Mouse (Mus musculus): ENCODE measurements around the gene Tti1.
A peak's percentile ranks its signal among the peaks of the same experiment; 100 is the strongest.
"Not testable (repeated sequence)": the region's sequence is repeated elsewhere in the genome, so short reads cannot be mapped to it uniquely, and the experiment has no call there.

Gene Tti1

DNA sequence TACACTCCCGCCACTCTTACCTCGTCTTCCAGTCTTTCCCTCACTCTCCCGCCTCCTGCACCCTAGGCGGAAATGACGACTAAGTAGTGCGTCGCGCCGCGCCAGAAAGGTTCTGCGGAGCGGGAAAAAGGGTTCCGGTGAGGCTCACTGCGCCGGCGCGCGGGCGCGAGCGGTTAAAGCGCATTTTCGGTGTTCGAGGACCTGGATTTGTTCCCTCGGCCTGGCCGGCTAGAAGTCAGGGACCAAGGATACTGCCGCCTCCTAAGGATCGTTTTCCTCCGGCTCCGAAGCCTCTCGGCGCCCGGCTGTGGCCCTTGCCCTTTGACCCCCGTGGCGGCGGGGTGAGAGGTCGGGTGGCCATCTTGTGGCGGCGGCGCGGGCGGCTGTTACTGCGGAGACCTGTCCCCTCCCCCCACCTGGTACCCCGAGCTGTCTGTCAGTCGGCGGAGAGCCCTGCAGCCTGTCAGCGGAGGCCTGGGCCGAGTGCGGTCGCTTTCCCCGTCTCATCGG is at the start of gene Tti1, which contains the start of gene Rprd1b:
Gene Tti1, minus strand, starts transcription at position 80 of the 510 bp plus-strand sequence.
Gene Rprd1b, plus strand, starts transcription at position 144 of the 510 bp plus-strand sequence.
- DNase-seq (ENCODE audit: low spot score in 2 of 2), result peak; percentile 83 to 93

DNA sequence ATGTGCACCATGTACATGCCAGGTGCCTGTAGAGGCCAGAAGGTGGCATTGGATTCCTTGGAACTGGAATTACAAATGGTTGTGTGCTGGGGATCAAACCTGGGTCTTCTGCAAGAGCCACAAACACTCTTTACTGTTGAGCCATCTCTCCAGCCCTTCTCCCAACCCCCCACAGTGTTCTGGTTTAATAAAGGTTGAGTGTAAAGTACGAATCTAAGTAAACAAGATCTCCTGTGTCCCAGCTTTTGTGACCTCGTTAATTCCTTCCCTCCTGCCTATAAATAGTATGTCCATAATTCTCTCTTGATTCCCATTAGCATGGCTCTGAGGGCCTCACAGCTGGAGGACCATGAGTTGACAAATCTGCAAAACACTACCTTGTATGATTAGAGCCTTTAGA is 49.7 kb upstream of the Tti1 start:
- no peak for DNase-seq (ENCODE audit: low spot score in 2 of 2)

GRCm38 (mm10) chr2:158076690-158077089 is 48.5 kb upstream of the Tti1 start:
- DNase-seq (ENCODE audit: low spot score in 2 of 2), result no peak

- no peak for DNase-seq (ENCODE audit: low spot score in 2 of 2)
These were observed 46.6 kb upstream of the Tti1 start for GRCm38 (mm10) chr2:158074835-158075234.

GRCm38 (mm10) chr2:158071633-158071995 is 43.4 kb upstream of the Tti1 start:
- DNase-seq (ENCODE audit: low spot score in 2 of 2), result no peak

DNA sequence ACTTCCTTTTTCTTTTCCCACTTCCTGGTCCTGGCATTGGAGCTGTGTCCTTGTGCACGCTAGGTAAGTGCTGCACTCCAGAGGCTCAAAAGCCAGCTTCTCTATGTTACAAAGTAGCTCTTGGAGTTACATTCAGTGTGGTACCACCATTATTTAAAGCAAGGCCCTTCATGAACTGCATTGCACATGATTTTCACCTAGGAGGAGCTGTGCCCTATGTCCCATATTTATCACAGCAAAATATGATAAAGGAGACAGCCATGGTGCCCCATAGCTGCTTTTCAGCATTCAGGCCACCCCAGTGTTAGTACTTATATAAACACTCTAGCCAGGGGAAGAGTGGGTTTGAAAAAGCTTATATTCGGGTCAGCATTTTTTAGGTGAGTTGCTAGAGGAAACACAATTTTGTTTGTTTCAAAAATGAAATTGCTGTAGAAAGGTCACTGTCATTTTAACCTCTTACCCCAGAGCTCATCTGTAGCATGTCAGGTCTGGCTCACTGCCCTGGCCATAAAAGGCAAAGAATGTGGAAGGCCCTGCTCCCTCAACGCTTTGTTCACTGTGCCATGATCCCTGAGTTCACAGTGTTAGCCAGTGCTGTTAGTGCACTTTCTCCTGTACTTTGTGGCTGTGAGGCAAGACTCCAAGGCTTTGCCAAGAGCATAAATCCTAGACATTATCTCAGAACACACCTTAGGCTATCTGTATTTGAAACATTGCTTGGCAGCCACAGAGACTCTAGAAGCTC is 42.8 kb upstream of the Tti1 start:
- DNase-seq (ENCODE audit: low spot score in 2 of 2), result no peak

DNA sequence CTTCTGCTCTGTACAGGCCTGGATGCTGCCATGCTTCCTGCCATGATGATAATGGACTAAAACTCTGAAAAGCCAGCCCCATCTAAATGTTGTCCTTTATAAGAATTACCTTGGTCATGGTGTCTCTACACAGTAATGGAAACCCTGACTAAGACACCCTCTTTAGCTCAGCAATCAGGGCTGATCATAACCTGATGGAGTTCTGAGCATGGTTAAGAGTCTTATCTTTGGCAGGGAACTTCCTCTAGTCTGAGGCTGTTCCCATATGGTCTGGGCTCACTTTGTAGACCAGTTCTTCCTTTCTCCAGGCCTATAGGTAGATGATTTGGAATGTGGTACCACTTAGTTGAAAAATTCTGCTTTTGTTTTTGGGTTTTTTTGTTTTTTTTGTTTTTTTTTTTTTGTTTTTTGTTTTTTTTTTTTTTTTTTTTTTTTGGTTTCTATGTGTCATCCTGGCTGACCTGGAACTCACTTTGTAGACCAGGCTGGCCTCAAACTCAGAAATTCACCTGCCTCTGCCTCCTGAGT is 40.3 kb upstream of the Tti1 start:
- DNase-seq (ENCODE audit: low spot score in 2 of 2), result no peak

DNA sequence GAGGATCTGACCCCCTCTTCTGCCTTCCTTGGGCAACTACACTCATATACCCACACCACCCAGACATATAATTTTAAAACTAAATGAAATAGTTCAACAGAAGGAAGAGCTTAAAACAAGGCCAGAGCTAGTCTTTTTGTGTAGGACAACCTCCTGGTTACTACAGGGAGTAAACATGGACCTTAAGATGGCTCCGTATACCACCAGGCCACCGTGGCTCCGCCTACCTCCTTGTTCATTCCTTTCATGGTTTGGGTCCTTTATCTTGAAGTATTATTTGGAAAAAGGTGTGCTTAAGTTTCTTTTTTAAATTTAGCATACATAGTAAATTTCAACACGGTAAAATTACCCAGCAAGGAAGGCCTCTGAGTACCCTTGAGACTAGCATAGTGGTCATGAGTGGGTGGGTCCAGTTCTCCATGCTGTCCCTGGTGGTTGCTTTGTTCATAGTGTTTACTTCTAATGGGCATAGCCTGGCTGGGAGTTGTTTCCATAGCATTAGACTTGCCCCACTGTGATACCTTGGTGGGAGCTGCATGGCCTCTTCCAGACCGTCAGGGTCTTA is 39.1 kb upstream of the Tti1 start:
- no peak for DNase-seq (ENCODE audit: low spot score in 2 of 2)

GRCm38 (mm10) chr2:158066456-158066855 is 38.2 kb upstream of the Tti1 start:
- DNase-seq (ENCODE audit: low spot score in 2 of 2), result no peak

GRCm38 (mm10) chr2:158065064-158065463 is 36.8 kb upstream of the Tti1 start:
- DNase-seq (ENCODE audit: low spot score in 2 of 2), result no peak

DNA sequence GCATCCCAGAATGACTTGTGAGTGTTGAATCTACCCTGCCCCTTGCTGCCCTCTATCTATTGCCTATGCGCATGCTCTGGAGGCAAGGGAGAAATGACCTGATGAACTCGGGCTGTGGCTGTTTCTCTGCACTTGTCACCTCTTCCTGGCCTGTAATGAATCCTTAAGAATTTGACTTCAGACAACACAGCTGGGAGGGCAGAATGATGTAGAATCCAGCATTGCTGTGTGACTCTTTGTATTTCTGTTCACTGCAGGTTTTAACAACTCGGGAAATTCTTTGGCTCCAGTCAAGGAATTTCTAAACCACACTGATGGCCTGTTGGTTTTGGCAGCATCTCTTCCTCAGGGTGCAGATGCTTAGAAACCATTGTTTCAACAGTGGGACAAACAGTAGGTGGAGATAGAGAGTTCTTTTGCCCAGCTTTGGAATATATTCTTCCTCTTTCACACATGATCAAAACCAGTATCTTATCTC is 36.4 kb upstream of the Tti1 start:
- DNase-seq (ENCODE audit: low spot score in 2 of 2), result peak in 1 of 2 experiments; percentile 10

- DNase-seq (ENCODE audit: low spot score in 2 of 2), result no peak
These were observed 34.8 kb upstream of the Tti1 start for GRCm38 (mm10) chr2:158063036-158063435.

DNA sequence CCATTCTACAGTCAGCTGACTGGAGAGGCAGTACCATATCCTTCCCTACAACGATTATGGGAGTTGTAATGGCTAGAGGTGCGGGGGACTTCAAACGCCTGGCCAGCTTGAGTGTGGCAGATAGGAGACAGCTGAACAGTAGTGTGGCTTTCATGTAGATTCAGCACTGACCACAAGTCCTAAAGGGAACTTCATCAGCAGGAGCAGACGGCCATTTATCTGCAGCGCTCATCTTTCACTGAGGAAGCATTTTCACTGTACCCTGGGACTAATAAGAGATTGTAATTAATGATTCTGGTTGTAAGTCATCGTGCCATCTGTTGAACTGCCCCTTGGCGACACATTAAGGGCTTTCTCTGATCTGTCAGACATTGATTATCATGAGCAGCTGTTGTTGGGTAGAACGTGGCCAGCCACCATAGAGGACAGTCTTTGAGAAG is 31.5 kb upstream of the Tti1 start:
- no peak for DNase-seq (ENCODE audit: low spot score in 2 of 2)

DNA sequence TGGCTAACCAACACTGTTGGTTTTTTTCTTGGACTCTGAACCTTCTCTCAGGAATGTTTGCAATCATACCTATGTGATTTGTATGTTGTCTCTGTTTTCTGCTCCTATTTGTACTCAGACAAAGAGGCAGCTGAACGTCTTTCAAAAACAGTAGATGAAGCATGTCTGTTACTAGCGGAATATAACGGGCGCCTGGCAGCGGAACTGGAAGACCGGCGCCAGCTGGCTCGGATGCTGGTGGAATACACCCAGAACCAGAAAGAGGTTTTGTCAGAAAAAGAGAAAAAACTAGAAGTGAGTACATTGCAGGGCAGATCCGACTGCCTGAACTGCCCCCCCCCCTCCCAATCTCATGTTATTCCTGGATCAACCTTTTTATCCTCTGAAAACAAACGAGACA is 30.3 kb upstream of the Tti1 start:
- DNase-seq (ENCODE audit: low spot score in 2 of 2), result no peak

DNA sequence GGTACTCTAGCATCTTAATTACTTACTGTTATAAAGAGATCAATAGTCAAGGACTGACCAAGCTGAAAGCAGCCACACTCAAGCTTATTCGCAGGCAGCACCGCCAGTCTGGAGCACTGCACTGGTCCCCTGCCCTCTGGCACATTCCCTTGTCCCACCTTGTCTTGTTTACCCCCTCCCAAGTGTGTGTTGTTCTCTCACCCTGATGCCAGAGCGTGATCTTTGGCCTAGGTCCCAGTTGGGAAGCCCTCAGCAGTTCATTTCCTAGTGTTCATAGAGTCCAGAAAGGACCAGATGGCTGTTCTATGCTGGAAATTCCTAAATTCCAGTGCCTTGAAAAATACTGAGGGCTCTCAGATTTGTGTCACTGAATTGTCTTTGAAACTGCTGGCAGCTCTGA is 28.8 kb upstream of the Tti1 start:
- no peak for DNase-seq (ENCODE audit: low spot score in 2 of 2)

DNA sequence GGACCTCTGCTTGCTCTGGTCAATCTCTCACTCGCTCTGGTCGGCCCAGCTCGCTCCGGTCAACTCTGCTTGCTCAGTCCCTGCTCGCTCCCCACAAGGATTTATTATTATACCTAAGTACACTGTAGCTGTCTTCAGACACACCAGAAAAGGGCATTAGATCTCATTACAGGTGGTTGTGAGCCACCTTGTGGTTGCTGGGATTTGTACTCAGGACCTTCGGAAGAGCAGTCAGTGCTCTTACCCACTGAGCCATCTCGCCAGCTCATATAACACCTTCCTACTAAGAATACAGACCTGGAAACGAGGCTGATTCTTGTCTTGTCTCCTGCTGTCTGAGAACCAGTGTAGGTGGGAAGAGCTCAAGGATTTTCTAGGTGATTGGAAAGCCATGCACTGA is 27.1 kb upstream of the Tti1 start:
- DNase-seq (ENCODE audit: low spot score in 2 of 2), result not testable (repeated sequence)

DNA sequence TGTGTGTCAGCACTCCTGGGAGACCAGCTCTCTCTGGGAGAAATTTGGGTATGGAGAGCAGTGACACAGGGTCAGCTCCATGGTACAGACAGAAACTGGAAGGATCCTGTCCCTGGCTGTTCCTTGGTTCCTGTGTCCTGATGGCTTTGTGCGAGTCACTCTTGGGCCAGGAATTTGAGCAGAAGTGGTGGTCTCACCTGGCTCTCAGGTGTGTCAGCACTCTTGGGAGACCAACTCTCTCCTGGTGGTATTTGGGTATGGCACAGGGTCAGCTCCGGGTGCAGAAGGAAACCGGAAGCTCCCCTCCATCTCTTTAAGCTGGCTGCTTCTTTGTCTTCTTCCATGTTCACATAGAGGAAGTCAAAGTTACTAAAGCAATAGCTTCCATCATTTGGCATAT is 26.4 kb upstream of the Tti1 start:
- DNase-seq (ENCODE audit: low spot score in 2 of 2), result no peak

DNA sequence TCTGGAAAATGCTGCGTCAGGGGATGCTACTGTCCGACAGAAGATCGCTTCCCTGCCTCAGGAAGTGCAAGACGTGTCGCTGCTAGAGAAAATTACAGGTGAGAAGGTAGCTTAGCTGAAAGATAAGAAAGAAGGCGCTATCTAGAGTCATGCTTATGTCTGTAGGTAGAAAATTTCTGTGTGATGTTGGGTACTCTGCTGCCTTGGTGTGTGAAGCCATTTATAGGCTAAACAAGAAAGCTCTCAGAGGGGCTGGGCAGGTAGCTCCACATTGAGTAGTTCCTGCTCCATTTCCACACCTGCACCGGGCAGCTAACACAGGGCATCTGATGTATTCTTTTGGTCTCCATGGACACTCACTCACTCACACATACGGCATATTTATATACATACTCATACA is 21.9 kb upstream of the Tti1 start:
- DNase-seq (ENCODE audit: low spot score in 2 of 2), result no peak

DNA sequence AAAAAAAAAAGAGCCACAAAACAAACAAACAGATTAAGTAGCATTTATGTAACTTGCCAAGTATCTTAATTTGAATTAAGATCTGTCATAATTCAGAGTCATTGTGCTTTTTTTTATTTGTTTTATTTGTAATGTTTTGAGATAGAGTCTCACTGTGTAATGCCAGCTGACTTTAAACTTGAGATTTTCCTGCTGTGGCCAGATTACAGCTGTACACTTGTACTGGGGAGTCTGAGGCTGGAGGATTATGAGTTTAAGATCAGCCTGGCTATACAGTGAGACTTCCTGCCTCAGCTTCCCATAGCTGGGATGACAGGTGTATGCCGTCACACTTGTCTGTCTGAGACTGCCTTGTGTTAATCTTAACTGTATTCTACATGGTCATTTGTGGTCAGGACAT is 20.5 kb upstream of the Tti1 start:
- no peak for DNase-seq (ENCODE audit: low spot score in 2 of 2)

DNA sequence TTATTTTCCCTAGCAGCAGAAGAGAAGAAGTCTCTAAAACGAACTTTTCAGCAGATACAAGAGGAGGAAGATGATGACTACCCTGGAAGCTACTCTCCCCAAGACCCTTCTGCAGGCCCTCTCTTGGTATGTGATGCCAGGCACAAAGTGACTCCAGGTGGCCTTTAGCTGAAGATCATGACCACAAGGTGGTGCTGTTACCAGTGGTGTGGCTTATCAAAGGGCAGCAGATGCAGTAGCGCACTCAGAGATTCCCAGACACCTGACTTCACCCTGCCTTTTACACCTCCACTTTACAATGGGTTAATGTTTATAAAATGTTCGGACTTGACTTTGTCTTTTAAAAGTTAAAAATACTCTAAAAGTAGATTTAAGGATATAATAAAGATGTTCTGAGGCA is 19.7 kb upstream of the Tti1 start:
- DNase-seq (ENCODE audit: low spot score in 2 of 2), result peak in 1 of 2 experiments; percentile 55

GRCm38 (mm10) chr2:158046186-158046585 is 18.0 kb upstream of the Tti1 start:
- no peak for DNase-seq (ENCODE audit: low spot score in 2 of 2)

- no peak for DNase-seq (ENCODE audit: low spot score in 2 of 2)
These were observed 15.3 kb upstream of the Tti1 start for GRCm38 (mm10) chr2:158043504-158043903.

DNA sequence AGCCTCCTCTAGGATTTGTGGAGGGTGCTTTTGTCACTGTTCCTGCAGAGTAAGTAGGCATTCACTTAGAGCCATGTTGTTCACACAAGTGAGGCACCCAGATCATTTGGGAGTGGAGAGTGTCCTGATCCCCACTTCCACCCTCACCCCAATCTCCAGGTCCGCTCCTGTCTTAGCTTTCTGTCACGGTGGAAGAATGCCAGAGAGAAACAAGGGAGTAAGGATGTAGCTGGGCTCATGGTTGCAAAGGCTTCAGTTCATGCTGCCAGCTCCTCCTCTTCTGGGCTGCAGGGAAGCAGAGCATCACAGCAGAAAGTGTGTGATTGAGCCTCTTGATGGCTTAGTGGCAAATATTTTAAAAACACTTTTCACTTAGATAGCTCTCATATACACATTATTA is 12.2 kb upstream of the Tti1 start:
- no peak for DNase-seq (ENCODE audit: low spot score in 2 of 2)

Measured in left cerebral cortex, adult 9 months (tissue).